Mouse (Mus musculus): ENCODE results near the gene Dnajc12. TPM values are rescaled to one million over a fixed set of nuclear protein-coding genes. Genes with fewer than 3 reads are reported as not detected.

Dnajc12 gene
- total and polyA plus RNA-seq, 3 experiments = 0.83 to 3.7 (median 1.5) TPM

DNA sequence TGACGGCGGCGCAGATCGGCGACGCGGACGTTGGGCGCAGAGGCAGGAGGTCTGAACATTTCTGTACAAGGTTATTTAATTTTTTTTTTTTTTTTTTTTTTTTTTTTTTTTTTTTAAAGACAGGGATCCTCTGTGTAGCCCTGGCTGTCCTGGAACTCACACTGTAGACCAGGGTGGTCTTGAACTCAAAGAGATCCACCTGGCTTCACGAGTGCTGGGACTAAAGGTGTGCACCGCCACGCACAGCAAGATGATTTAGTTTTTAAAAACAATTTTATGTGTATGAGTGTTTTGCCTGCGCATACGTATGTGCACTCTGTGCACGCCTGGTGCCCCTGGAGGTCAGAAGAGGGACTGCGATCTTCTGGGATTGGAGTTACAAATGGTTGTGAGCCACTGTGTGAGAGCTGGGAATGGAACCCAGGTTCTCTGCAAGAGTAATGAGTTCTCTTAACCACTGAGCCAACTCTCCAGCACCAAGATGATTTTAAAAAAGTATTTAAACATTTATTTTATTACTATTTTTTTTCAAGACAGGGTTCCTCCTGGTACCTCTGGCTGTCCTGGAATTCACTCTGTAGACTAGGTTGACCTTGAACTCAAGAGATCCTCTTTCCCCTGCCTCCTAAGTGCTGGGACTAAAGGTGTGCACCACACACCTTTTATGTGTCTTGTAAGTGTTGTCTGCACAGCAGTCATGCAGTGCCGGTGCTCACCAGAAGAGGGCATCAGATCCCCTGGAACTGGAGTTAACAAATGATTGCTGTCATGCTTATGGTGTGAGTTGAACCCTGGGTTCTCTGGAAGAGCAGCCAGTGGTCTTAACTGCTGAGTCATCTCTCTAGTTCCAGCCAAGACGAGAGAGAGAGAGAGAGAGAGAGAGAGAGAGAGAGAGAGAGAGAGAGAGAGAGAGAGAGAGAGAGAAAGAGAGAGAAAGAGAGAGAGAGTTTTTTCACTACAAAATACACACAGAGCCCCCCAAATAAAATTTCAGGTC, 39.8 kb downstream of the Dnajc12 start, which contains the start of gene Gm7075:
TSS of gene Gm7075 (minus strand) at position 51 of the 997 bp plus-strand sequence.
- no peaks in the 10 kb centered on the region for H3K36me3 ChIP-seq (replicated peaks in 1 of 2; ENCODE audit: control insufficient read depth in 1 of 2, insufficient read depth in 1 of 2, low read length in 1 of 2)
- no peaks in the 10 kb centered on the region for H3K27me3 ChIP-seq (replicated peaks)
- no peak within 1 kb of the TSS for H3K9ac ChIP-seq (ENCODE audit: insufficient read depth, low read depth)
- TF ChIP-seq KAT2A (IDR thresholded peaks at IDR 0.05; ENCODE audit: insufficient replicate concordance, low read length) (no peak), SMC3 (IDR thresholded peaks at IDR 0.05; ENCODE audit: low read depth, low read length) (peak; percentile 29), JUN (IDR thresholded peaks at IDR 0.05; ENCODE audit: insufficient read depth, low read depth, low read length) (no peak), CTCF (conservative IDR thresholded peaks at IDR 0.05 in 1 of 2, IDR thresholded peaks at IDR 0.05 in 1 of 2; ENCODE audit: low read depth in 2 of 2, low read length in 2 of 2) (peak; percentile 55 to 57; a peak in 3 of 4 replicates), RAD21 (IDR thresholded peaks at IDR 0.05; ENCODE audit: low read depth, low read length) (peak; percentile 20)
- no peak within 1 kb of the TSS for H3K4me3 ChIP-seq (replicated peaks in 1 of 3; ENCODE audit: low read depth in 2 of 3, low read length in 2 of 3, poor library complexity in 1 of 3)
- peak; percentile 56 for DNase-seq (ENCODE audit: extremely low read depth)
- dilution Hi-C loops (cut with MboI; ENCODE audit: extremely low pct_ligation_motif_present, extremely low pct_unique_long_range_greater_than_20kb, low sequenced_read_pairs) = no loop called here
- no peak within 1 kb of the TSS for H3K27ac ChIP-seq (ENCODE audit: insufficient read depth, low read depth)
- no peaks in the 10 kb centered on the region for H3K79me2 ChIP-seq (replicated peaks; ENCODE audit: control insufficient read depth, extremely low read depth, insufficient read depth, poor library complexity, severe bottlenecking)
- no peaks in the 10 kb centered on the region for H3K9me3 ChIP-seq (replicated peaks; ENCODE audit: low read length)
- H3K4me2 ChIP-seq (ENCODE audit: insufficient read depth, low read depth, poor library complexity, severe bottlenecking) = no peak within 1 kb of the TSS
- in situ Hi-C loops (cut with MboI; ENCODE audit: low pct_ligation_motif_present, low pct_unique_long_range_greater_than_20kb, low sequenced_read_pairs) = no loop called here
- peaks cover 0 to 18% of the 10 kb centered on the region in 2 experiments; a peak in 3 of 4 replicates for H3K4me1 ChIP-seq (ENCODE audit: control insufficient read depth in 1 of 2, insufficient read depth in 2 of 2)

DNA sequence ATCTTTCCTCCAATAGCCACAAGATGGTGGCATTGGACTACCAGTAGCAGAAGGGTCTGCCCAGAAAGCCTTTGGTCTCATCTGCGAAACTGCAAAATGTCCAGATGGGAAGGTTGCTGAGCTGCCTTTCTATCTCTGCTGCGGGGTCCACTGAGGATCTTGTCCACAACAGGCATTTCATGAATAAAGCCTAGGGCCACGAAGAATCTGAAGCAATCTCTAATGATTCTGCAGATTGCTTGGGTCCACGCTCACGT, 40.4 kb downstream of the Dnajc12 start:
- Histone ChIP-seq H3K27me3 (replicated peaks) (no peaks in the 10 kb centered on the region), H3K4me3 (replicated peaks in 1 of 3; ENCODE audit: low read depth in 2 of 3, low read length in 2 of 3, poor library complexity in 1 of 3) (no peak overlapping the region), H3K4me2 (ENCODE audit: insufficient read depth, low read depth, poor library complexity, severe bottlenecking) (no peak overlapping the region), H3K4me1 (ENCODE audit: control insufficient read depth in 1 of 2, insufficient read depth in 2 of 2) (peaks cover 0 to 24% of the 10 kb centered on the region in 2 experiments; a peak in 3 of 4 replicates), H3K9ac (ENCODE audit: insufficient read depth, low read depth) (no peak overlapping the region), H3K79me2 (replicated peaks; ENCODE audit: control insufficient read depth, extremely low read depth, insufficient read depth, poor library complexity, severe bottlenecking) (no peaks in the 10 kb centered on the region), H3K27ac (ENCODE audit: insufficient read depth, low read depth) (no peak overlapping the region), H3K9me3 (replicated peaks; ENCODE audit: low read length) (no peaks in the 10 kb centered on the region), H3K36me3 (replicated peaks in 1 of 2; ENCODE audit: control insufficient read depth in 1 of 2, insufficient read depth in 1 of 2, low read length in 1 of 2) (no peaks in the 10 kb centered on the region)
- in situ Hi-C loops (cut with MboI; ENCODE audit: low pct_ligation_motif_present, low pct_unique_long_range_greater_than_20kb, low sequenced_read_pairs) = no loop called here
- TF ChIP-seq MYC (IDR thresholded peaks at IDR 0.05; ENCODE audit: low read depth, low read length) (no peak), ELF1 (IDR thresholded peaks at IDR 0.05; ENCODE audit: low read depth, low read length) (no peak), GABPA (IDR thresholded peaks at IDR 0.05; ENCODE audit: insufficient replicate concordance, low read depth, low read length) (no peak), CHD1 (IDR thresholded peaks at IDR 0.05; ENCODE audit: low read depth, low read length) (no peak), ZKSCAN1 (IDR thresholded peaks at IDR 0.05; ENCODE audit: borderline replicate concordance, low read depth, low read length) (no peak), EP300 (IDR thresholded peaks at IDR 0.05; ENCODE audit: low read length) (no peak), POLR2A (IDR thresholded peaks at IDR 0.05; ENCODE audit: low read depth, low read length) (no peak), KAT2A (IDR thresholded peaks at IDR 0.05; ENCODE audit: insufficient replicate concordance, low read length) (no peak)
- DNase-seq (ENCODE audit: extremely low read depth) = no peak
- dilution Hi-C loops (cut with MboI; ENCODE audit: extremely low pct_ligation_motif_present, extremely low pct_unique_long_range_greater_than_20kb, low sequenced_read_pairs) = no loop called here

Data from CH12.LX (cell line).